Mouse (Mus musculus) stomach, embryonic 15.5 days (tissue): ENCODE measurements around the gene Foxp2. TPM values are rescaled to one million over a fixed set of nuclear protein-coding genes. Genes with fewer than 3 reads are reported as not detected.

ENCODE experiments used
- ATAC-seq: fragments of 200-750 bp; cut with Nextera tagmentation; 2 replicates; pipeline ENCODE4 v1.8.0; 2017; ENCODE audit warnings: low read depth, moderate number of reproducible peaks, moderate TSS enrichment; ENCODE audit not compliant: insufficient read depth, low FRiP score
- H3K27ac ChIP-seq: fragments of 300-500 bp; sonication (generic); 2 replicates; pipeline ENCODE4 v1.5.1; 2015; ENCODE audit warnings: mild to moderate bottlenecking, inconsistent platforms
- H3K27me3 ChIP-seq: fragments of 300-500 bp; sonication (generic); replicated peaks from 2 replicates; pipeline ENCODE4 v1.6.1; 2015; ENCODE audit warnings: inconsistent platforms
- H3K36me3 ChIP-seq: fragments of 300-500 bp; sonication (generic); 2 replicates; pipeline ENCODE4 v1.6.1; 2015; ENCODE audit warnings: inconsistent platforms
- H3K4me1 ChIP-seq: fragments of 300-500 bp; sonication (generic); 2 replicates; pipeline ENCODE4 v1.6.1; 2015; ENCODE audit warnings: inconsistent platforms
- H3K4me2 ChIP-seq: fragments of 300-500 bp; sonication (generic); 2 replicates; pipeline ENCODE4 v1.6.1; 2015; ENCODE audit warnings: mild to moderate bottlenecking, inconsistent platforms
- H3K4me3 ChIP-seq: fragments of 300-500 bp; sonication (generic); replicated peaks from 2 replicates; pipeline ENCODE4 v1.5.1; 2015; ENCODE audit warnings: inconsistent platforms
- H3K9ac ChIP-seq: fragments of 300-500 bp; sonication (generic); 2 replicates; pipeline ENCODE4 v1.6.1; 2015; ENCODE audit warnings: inconsistent platforms
- H3K9me3 ChIP-seq: fragments of 300-500 bp; sonication (generic); 2 replicates; pipeline ENCODE4 v1.6.1; 2016; ENCODE audit warnings: inconsistent platforms
- WGBS: fragments of 180-500 bp; shearing (Covaris S2); methylation state at CpG from one replicate; pipeline ENCODE4 v1.1.7; 2015; 5-methylcytosine and 5-hydroxymethylcytosine counted together
- microRNA-seq: library from miRNA; unstranded; fragments of <30 nt; microRNA quantifications from one replicate; pipeline ENCODE4, GENCODE M21; 2016
- polyA plus RNA-seq: library from polyadenylated mRNA; unstranded; fragments of >200 nt; fragmentation: Nextera tagmentation; extraction: Ambion mirVana; gene quantifications from 2 replicates; pipeline ENCODE4 v1.2.1, GENCODE M21; 2015

Foxp2 gene
- polyA plus RNA-seq, 1 experiment from 2014 or later: 30.2 TPM

- no peaks in the 10 kb centered on the region for H3K27me3 ChIP-seq
- no peak overlapping the region for H3K4me2 ChIP-seq
- 79% methylated on average over 3 of the region's 3 CpGs for WGBS
- H3K4me3 ChIP-seq: no peak overlapping the region
- ATAC-seq: no peak
- no peaks in the 10 kb centered on the region for H3K4me1 ChIP-seq
- H3K36me3 ChIP-seq: no peaks in the 10 kb centered on the region
- H3K27ac ChIP-seq: no peak overlapping the region
- H3K9me3 ChIP-seq: no peaks in the 10 kb centered on the region
- H3K9ac ChIP-seq: no peak overlapping the region
These were observed 500.0 kb downstream of the Foxp2 start for GRCm38 (mm10) chr6:15401138-15401537.

GRCm38 (mm10) chr6:15402026-15402425 is 500.9 kb downstream of the Foxp2 start:
- 59% methylated on average over 4 of the region's 4 CpGs for WGBS
- H3K4me3 ChIP-seq: no peak overlapping the region
- ATAC-seq: no peak
- no peaks in the 10 kb centered on the region for H3K36me3 ChIP-seq
- no peak overlapping the region for H3K4me2 ChIP-seq
- no peaks in the 10 kb centered on the region for H3K9me3 ChIP-seq
- no peak overlapping the region for H3K9ac ChIP-seq
- no peak overlapping the region for H3K27ac ChIP-seq
- no peaks in the 10 kb centered on the region for H3K27me3 ChIP-seq
- no peaks in the 10 kb centered on the region for H3K4me1 ChIP-seq

- Histone ChIP-seq H3K27ac (no peak overlapping the region), H3K4me3 (no peak overlapping the region), H3K4me1 (no peaks in the 10 kb centered on the region), H3K27me3 (no peaks in the 10 kb centered on the region), H3K36me3 (no peaks in the 10 kb centered on the region), H3K9me3 (no peaks in the 10 kb centered on the region), H3K4me2 (no peak overlapping the region), H3K9ac (no peak overlapping the region)
- WGBS: 59% methylated on average over 4 of the region's 4 CpGs
- no peak for ATAC-seq
These were observed 514.0 kb downstream of the Foxp2 start for GRCm38 (mm10) chr6:15415099-15415498.

GRCm38 (mm10) chr6:15459701-15460100 is 558.6 kb downstream of the Foxp2 start:
- no peak overlapping the region for H3K9ac ChIP-seq
- no peaks in the 10 kb centered on the region for H3K4me1 ChIP-seq
- no peaks in the 10 kb centered on the region for H3K9me3 ChIP-seq
- 82% methylated on average over 2 of the region's 2 CpGs for WGBS
- no peaks in the 10 kb centered on the region for H3K36me3 ChIP-seq
- H3K27ac ChIP-seq: no peak overlapping the region
- H3K27me3 ChIP-seq: no peaks in the 10 kb centered on the region
- H3K4me2 ChIP-seq: no peak overlapping the region
- no peak overlapping the region for H3K4me3 ChIP-seq
- ATAC-seq: no peak

GRCm38 (mm10) chr6:15463390-15463789 is 562.2 kb downstream of the Foxp2 start:
- H3K4me3 ChIP-seq: no peak overlapping the region
- H3K36me3 ChIP-seq: no peaks in the 10 kb centered on the region
- no peak for ATAC-seq
- no peak overlapping the region for H3K27ac ChIP-seq
- no peaks in the 10 kb centered on the region for H3K9me3 ChIP-seq
- no peak overlapping the region for H3K4me2 ChIP-seq
- no peak overlapping the region for H3K9ac ChIP-seq
- H3K4me1 ChIP-seq: no peaks in the 10 kb centered on the region
- H3K27me3 ChIP-seq: no peaks in the 10 kb centered on the region
- 45% methylated on average over 2 of the region's 2 CpGs for WGBS

- no peak for ATAC-seq
- WGBS: 63% methylated on average over 3 of the region's 3 CpGs
- no peaks in the 10 kb centered on the region for H3K9me3 ChIP-seq
These were observed 564.3 kb downstream of the Foxp2 start for GRCm38 (mm10) chr6:15465471-15465870.

GRCm38 (mm10) chr6:15466634-15467033 is 565.5 kb downstream of the Foxp2 start:
- Histone ChIP-seq H3K4me1 (no peaks in the 10 kb centered on the region), H3K9ac (no peak overlapping the region), H3K4me2 (no peak overlapping the region), H3K27me3 (no peaks in the 10 kb centered on the region), H3K36me3 (no peaks in the 10 kb centered on the region), H3K9me3 (no peaks in the 10 kb centered on the region), H3K27ac (no peak overlapping the region), H3K4me3 (no peak overlapping the region)
- WGBS: 38% methylated on average over 1 of the region's 1 CpGs
- ATAC-seq: no peak

More at GRCm38 (mm10) chr6:15465471-15465870, 564.3 kb downstream of the Foxp2 start:
- no peak overlapping the region for H3K27ac ChIP-seq
- H3K27me3 ChIP-seq: no peaks in the 10 kb centered on the region
- no peak overlapping the region for H3K4me2 ChIP-seq
- no peak overlapping the region for H3K4me3 ChIP-seq
- H3K9ac ChIP-seq: no peak overlapping the region
- no peaks in the 10 kb centered on the region for H3K36me3 ChIP-seq
- H3K4me1 ChIP-seq: no peaks in the 10 kb centered on the region

GRCm38 (mm10) chr6:15486909-15487308 is 585.8 kb downstream of the Foxp2 start:
- Histone ChIP-seq H3K4me2 (no peak overlapping the region), H3K4me3 (no peak overlapping the region), H3K27me3 (no peaks in the 10 kb centered on the region), H3K4me1 (no peaks in the 10 kb centered on the region), H3K9me3 (no peaks in the 10 kb centered on the region), H3K9ac (no peak overlapping the region), H3K36me3 (no peaks in the 10 kb centered on the region), H3K27ac (no peak overlapping the region)
- no peak for ATAC-seq
- WGBS: 75% methylated on average over 2 of the region's 2 CpGs

Small RNA genes lying within 50 kb of the gene (microRNA-seq; reads per million reads assigned to microRNA genes)
- gene Gm25470: not detected

Other genes with a start within 250 kb of the Foxp2 start
- gene Ppp1r3a, start 146.1 kb upstream of the Foxp2 start, polyA plus RNA-seq: 0.19 and 0.78 TPM in 2 replicates